In the genomic region with DNA sequence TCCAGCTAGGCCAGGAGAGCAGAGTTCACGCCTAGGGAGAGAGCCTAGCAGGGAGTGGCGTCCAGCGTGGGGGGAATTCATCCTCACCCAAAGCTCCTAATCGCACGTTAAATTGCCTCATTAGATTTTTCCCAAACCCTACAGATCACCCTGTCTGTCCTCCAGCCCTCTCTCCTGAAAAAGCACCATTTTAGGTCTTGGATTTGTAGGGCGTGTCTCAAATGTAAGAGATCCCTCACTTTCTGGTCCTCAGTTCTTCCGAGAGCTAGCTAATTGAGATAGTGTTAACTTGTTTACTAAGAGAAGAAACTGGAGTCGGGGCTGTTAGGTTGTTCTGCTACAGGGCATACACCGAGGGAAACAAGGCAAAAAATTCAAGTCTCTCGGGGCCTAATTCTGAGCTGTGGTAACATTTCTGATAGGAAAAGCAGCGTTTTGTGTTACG, we compare ENCODE assay signal across 8 mouse cellular contexts. TPM values are rescaled to one million over a fixed set of nuclear protein-coding genes. Genes with fewer than 3 reads are reported as not detected.
DNase-seq lines count a peak whose midpoint lies in the region; ATAC-seq and TF ChIP-seq lines count a peak whose summit lies in the region.

No protein-coding gene starts in this region.

- peaks cover 23% of the 10 kb centered on the region for H3K36me3 ChIP-seq in hindbrain, embryonic 16.5 days (ENCODE audit: control insufficient read depth, insufficient read depth, low read length)
- peaks cover 35% of the 10 kb centered on the region for H3K36me3 ChIP-seq in neural tube, embryonic 12.5 days

- TF ChIP-seq POLR2A in cortical plate, adult 2 months (IDR thresholded peaks at IDR 0.05; ENCODE audit: extremely low read depth, insufficient read depth, low read length), result no peak

- peak overlapping the region; percentile 98 for H3K27ac ChIP-seq in layer of hippocampus, adult 2 months
- peak overlapping the region; percentile 96 for H3K27ac ChIP-seq in cortical plate, adult 2 months (ENCODE audit: insufficient read depth, low read length)
- H3K27ac ChIP-seq in hindbrain, embryonic 16.5 days (ENCODE audit: low read depth, low read length), result peak overlapping the region; percentile 96
- peak overlapping the region; percentile 89 for H3K27ac ChIP-seq in neural tube, embryonic 12.5 days

- H3K9me3 ChIP-seq in hindbrain, embryonic 16.5 days (ENCODE audit: control insufficient read depth, low read length), result no peaks in the 10 kb centered on the region
- no peaks in the 10 kb centered on the region for H3K9me3 ChIP-seq in neural tube, embryonic 12.5 days

- H3K27me3 ChIP-seq in hindbrain, embryonic 16.5 days (replicated peaks; ENCODE audit: control insufficient read depth, insufficient read depth, low read length), result no peaks in the 10 kb centered on the region
- H3K27me3 ChIP-seq in neural tube, embryonic 12.5 days (replicated peaks), result no peaks in the 10 kb centered on the region

- DNase-seq in layer of hippocampus, adult 2 months (ENCODE audit: low spot score in 2 of 2), result no peak
- DNase-seq in layer of hippocampus, postnatal 10 days (ENCODE audit: low spot score in 2 of 2), result no peak
- DNase-seq in gastrocnemius, adult 18-20 months (ENCODE audit: low spot score), result no peak
- DNase-seq in kidney, postnatal 4 days, result no peak
- no peak for DNase-seq in cerebellum, adult 11-12 months

- TF ChIP-seq CTCF in layer of hippocampus, adult 2 months (conservative IDR thresholded peaks at IDR 0.05), result no peak
- no peak for TF ChIP-seq CTCF in cortical plate, adult 2 months (IDR thresholded peaks at IDR 0.05; ENCODE audit: extremely low read depth, insufficient read depth, low read length)

- peak overlapping the region; percentile 89 for H3K4me3 ChIP-seq in layer of hippocampus, adult 2 months
- peak overlapping the region; percentile 97 for H3K4me3 ChIP-seq in cortical plate, adult 2 months (ENCODE audit: insufficient read depth, low read length)
- peak overlapping the region; percentile 93 for H3K4me3 ChIP-seq in hindbrain, embryonic 16.5 days (ENCODE audit: low read length)
- peak overlapping the region; percentile 86 for H3K4me3 ChIP-seq in neural tube, embryonic 12.5 days

- no peak for ATAC-seq in hindbrain, embryonic 16.5 days
- 0 out of 2 replicates have a peak, but pooled peaks have one; percentile 3 for ATAC-seq in neural tube, embryonic 12.5 days (ENCODE audit: low FRiP score, low read depth)

- H3K9ac ChIP-seq in hindbrain, embryonic 16.5 days (ENCODE audit: low read depth, low read length), result peak overlapping the region; percentile 100
- H3K9ac ChIP-seq in neural tube, embryonic 12.5 days, result peak overlapping the region; percentile 94

- WGBS in hindbrain, embryonic 16.5 days, result 15% methylated on average over 12 of the region's 12 CpGs
- 19% methylated on average over 12 of the region's 12 CpGs for WGBS in neural tube, embryonic 12.5 days

- H3K4me2 ChIP-seq in hindbrain, embryonic 16.5 days (ENCODE audit: low read length), result peak overlapping the region; percentile 87
- H3K4me2 ChIP-seq in neural tube, embryonic 12.5 days (replicated peaks), result peak overlapping the region; percentile 71

- peaks cover 2% of the 10 kb centered on the region; the same call in 1 of the 2 replicates for H3K4me1 ChIP-seq in cortical plate, adult 2 months (ENCODE audit: control insufficient read depth, insufficient read depth, low read length)
- H3K4me1 ChIP-seq in hindbrain, embryonic 16.5 days (ENCODE audit: control insufficient read depth, insufficient read depth, low read depth, low read length), result peaks cover 8% of the 10 kb centered on the region
- peaks cover 12% of the 10 kb centered on the region; the same call in 1 of the 2 replicates for H3K4me1 ChIP-seq in neural tube, embryonic 12.5 days

RNA-seq across cellular contexts. Expression of a gene that starts 0.6 kb away (rescaled TPM):
- total RNA-seq in layer of hippocampus, adult 2 months (2021), result 10 to 100 TPM; 46.5 to 52.6 TPM
- total RNA-seq in layer of hippocampus, postnatal 10 days (2021), result 10 to 100 TPM; 55.3 to 63.8 TPM
- polyA plus RNA-seq in cortical plate, adult 2 months (2012; rRNA removed), result 66.7 and 74.5 TPM in 2 replicates
- polyA plus RNA-seq in hindbrain, embryonic 16.5 days (2015; fragmentation: Nextera tagmentation; extraction: Ambion mirVana), result 130 and 137 TPM in 2 replicates
- 128 and 130 TPM in 2 replicates for polyA plus RNA-seq in neural tube, embryonic 12.5 days (2016; fragmentation: Nextera tagmentation; extraction: Ambion mirVana)
- 10 to 100 TPM; 40.6 to 45.1 TPM for total RNA-seq in gastrocnemius, adult 18-20 months (2021)

RNA-seq across cellular contexts. Expression of a gene that starts 20.4 kb away (rescaled TPM):
- 10 to 100 TPM; 35.9 to 38.4 TPM for total RNA-seq in layer of hippocampus, adult 2 months (2021)
- 10 to 100 TPM; 26.4 to 29.1 TPM for total RNA-seq in layer of hippocampus, postnatal 10 days (2021)
- polyA plus RNA-seq in cortical plate, adult 2 months (2012; rRNA removed), result 34.0 and 34.5 TPM in 2 replicates
- 17.2 and 18.3 TPM in 2 replicates for polyA plus RNA-seq in hindbrain, embryonic 16.5 days (2015; fragmentation: Nextera tagmentation; extraction: Ambion mirVana)
- polyA plus RNA-seq in neural tube, embryonic 12.5 days (2016; fragmentation: Nextera tagmentation; extraction: Ambion mirVana), result 11.1 and 12.0 TPM in 2 replicates
- 1 to 10 TPM; 1.2 to 1.4 TPM for total RNA-seq in gastrocnemius, adult 18-20 months (2021)

RNA-seq across cellular contexts. Expression of a gene that starts 58.6 kb away (rescaled TPM):
- 100 to 1,000 TPM; 123 TPM for total RNA-seq in layer of hippocampus, adult 2 months (2021)
- total RNA-seq in layer of hippocampus, postnatal 10 days (2021), result 100 to 1,000 TPM; 157 to 164 TPM
- 101 and 111 TPM in 2 replicates for polyA plus RNA-seq in cortical plate, adult 2 months (2012; rRNA removed)
- polyA plus RNA-seq in hindbrain, embryonic 16.5 days (2015; fragmentation: Nextera tagmentation; extraction: Ambion mirVana), result 250 and 271 TPM in 2 replicates
- 463 and 469 TPM in 2 replicates for polyA plus RNA-seq in neural tube, embryonic 12.5 days (2016; fragmentation: Nextera tagmentation; extraction: Ambion mirVana)
- 100 to 1,000 TPM in 1 of 2 experiments, 10 to 100 TPM in 1; 83.2 to 106 TPM for total RNA-seq in gastrocnemius, adult 18-20 months (2021)

Comparison
In these comparisons a context has a peak if more than half of its experiments do, and no peak if none do; other contexts are left out.
1. RNA of a gene that starts 20.4 kb away (total RNA-seq): 35.9 to 38.4 TPM in layer of hippocampus, adult 2 months and 26.4 to 29.1 TPM in layer of hippocampus, postnatal 10 days; 1.2 to 1.4 TPM in gastrocnemius, adult 18-20 months; every median in the first group is over 10 times any median in the second.
2. Peak in every context shown above with its lines, with median percentiles within 50 percentile points of each other: H3K27ac ChIP-seq and H3K4me3 ChIP-seq.